Mouse (Mus musculus): ENCODE measurements around the gene Gm10801. TPM values are rescaled to one million over a fixed set of nuclear protein-coding genes. Genes with fewer than 3 reads are reported as not detected.

Gm10801 gene
- not detected for polyA plus RNA-seq (2015; fragmentation: Illumina TruSeq; extraction: RNeasy Lipid Tissue Mini Kit (QIAGEN cat#74804); ENCODE audit: insufficient read depth, low replicate concordance)

DNA sequence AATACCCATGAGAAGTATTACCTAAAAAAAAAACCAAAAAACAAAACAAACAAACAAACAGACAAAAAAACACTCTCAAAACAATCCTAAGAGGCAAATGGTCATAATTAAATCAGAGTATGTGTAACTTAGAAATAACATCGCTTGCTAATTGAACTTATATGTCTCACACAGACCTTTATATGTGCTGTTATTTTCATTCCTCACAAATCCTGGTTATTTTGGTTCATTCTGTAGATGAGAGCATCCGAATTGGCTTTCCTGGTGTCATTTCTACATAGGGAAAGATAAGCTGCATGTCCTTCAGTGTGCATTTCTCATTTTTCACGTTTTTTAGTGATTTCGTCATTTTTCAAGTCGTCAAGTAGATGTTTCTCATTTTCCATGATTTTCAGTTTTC, at the start of gene Gm10801:
Gene Gm10801 (plus strand): TSS at position 301 of the 400 bp plus-strand sequence.

DNA sequence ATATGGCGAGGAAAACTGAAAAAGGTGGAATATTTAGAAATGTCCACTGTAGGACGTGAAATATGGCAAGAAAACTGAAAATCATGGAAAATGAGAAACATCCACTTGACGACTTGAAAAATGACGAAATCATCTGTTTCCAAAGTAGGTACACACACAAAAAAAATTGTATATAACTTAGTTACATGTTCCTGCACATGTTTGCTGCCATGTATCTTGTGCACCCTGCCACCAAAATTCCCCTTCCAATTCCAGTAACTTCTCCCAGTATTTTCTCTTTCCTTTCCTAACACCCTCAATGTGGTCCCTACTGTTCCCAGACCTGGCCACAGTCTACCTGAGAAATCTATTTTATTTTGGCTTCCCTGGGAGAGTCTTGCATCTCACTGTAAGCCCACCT, 5.2 kb downstream of the Gm10801 start, which contains the start of gene Gm10800:
Gene Gm10800 (minus strand): TSS at position 101 of the 400 bp plus-strand sequence.

Other genes starting within 250 kb of the Gm10801 start
- gene Gm10800, start 5.1 kb downstream of the Gm10801 start, polyA plus RNA-seq (2015; fragmentation: Illumina TruSeq; extraction: RNeasy Lipid Tissue Mini Kit (QIAGEN cat#74804); ENCODE audit: insufficient read depth, low replicate concordance) = not detected

Measured in spleen, adult 10 weeks (tissue).